Mouse (Mus musculus): ENCODE data around the gene Tlr9.

GRCm38 (mm10) chr9:106202819-106203636 lies 19.4 kb upstream of the Tlr9 start, which contains the start of gene Twf2:
- TF ChIP-seq CTCF (IDR thresholded peaks at IDR 0.05; ENCODE audit: control insufficient read depth, insufficient read depth, low read length) (no peak), POLR2A (IDR thresholded peaks at IDR 0.05; ENCODE audit: borderline replicate concordance, control insufficient read depth, low read depth, low read length) (peak; percentile 80; the same call in 1 of the 2 replicates)

All from bone marrow, adult 2 months (tissue).